Mouse (Mus musculus) common myeloid progenitor, adult 5-6 weeks (primary cell): ENCODE measurements around the gene 1700029I15Rik. TPM values are rescaled to one million over a fixed set of nuclear protein-coding genes. Genes with fewer than 3 reads are reported as not detected.
A peak's percentile ranks its signal among the peaks of the same experiment; 100 is the strongest.

Experiments
- ATAC-seq: replicated peaks from 2 replicates; pipeline ENCODE4 v1.8.0; 2016; ENCODE audit warnings: low read depth, mild to moderate bottlenecking, moderate TSS enrichment, inconsistent platforms; ENCODE audit not compliant: poor library complexity, severe bottlenecking
- total RNA-seq: library from RNA; stranded (forward); fragments of 200-1000, 187-1606 nt; gene quantifications from 2 replicates; pipeline ENCODE4 v1.2.3, GENCODE M21; 2017

The 1700029I15Rik gene
- total RNA-seq, 1 experiment from 2014 or later = 2.1 TPM

DNA sequence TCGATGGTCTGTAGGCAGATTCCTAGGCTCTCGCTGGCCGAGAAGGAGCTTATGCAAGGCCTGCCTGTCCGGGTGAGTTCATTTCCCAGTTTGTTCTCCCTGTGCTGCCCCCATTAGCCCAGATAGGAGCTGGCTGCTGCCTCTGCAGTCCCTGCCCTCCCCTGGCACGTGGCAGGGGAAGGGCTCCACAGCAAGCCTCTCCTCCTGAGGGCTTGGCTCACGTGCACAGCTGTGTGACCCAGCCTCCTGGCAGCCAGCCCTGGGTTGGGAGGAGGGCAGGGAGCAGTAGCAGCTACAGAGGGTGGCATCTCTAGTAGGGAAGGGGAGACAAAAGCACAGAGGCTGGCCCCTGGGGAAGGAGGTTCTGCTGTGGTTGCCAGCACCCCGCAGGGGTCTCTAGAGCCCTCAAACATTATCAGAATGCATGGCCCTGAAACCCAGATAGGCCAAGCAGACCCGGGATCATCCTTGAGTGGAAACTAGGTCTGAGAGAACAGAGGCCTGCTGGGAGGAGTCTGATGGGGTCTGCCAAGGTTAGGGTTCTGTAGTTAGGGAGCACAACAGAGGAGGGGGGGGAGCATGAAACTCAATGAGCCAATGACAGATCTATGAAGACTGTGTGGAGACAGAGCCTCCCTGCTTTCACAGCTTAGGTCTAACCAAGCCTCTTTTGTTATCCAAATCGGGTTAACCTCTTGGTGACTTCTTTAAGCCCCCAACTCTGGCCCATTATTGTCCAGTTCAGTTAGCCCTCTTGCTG lies 41.5 kb downstream of the 1700029I15Rik start:
- ATAC-seq = peak; percentile 78

- no peak for ATAC-seq
Measured at GRCm38 (mm10) chr2:92424462-92425308, 42.3 kb downstream of the 1700029I15Rik start.

GRCm38 (mm10) chr2:92425366-92425765 lies 43.0 kb downstream of the 1700029I15Rik start:
- ATAC-seq = no peak

DNA sequence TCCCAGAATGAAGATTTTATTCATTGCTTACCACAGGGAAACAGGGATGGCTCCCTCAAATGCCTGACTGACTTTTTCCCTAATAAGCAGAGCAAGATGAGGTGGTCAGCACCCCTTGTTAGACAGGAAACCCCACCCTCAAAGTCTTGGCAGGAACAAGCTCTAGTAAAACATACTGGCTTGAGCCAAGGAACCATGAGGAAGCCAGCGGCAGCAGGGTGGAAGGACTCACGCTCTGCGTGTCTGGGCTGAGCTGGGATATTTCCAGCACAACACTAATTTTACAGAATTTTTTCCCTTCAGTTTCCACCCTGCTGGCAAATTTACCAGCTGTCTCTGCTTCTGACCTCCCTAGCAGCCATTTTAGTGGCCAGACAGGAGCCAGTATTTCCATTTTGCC lies 44.1 kb downstream of the 1700029I15Rik start:
- ATAC-seq = no peak

- ATAC-seq = no peak
Measured at GRCm38 (mm10) chr2:92427882-92428281, 45.5 kb downstream of the 1700029I15Rik start.

DNA sequence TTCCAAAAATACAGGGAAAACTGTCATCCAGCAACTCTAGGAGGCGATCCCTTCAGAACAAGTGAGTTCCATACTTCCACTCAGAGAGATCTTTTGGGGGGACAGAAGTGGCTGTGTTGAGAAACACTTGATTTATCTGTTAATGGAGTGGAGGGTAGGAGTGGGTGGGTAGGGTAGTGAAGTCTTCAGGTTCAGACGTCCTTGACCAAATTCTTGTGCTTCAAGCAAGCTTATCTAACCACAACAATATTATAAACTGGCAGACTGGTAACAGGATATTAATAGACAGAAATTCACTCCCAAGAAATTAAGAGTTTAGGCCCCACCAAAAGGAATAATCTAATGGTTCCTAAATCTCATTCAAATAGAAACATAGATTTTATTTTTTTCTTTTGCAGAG lies 47.8 kb downstream of the 1700029I15Rik start:
- ATAC-seq = no peak

DNA sequence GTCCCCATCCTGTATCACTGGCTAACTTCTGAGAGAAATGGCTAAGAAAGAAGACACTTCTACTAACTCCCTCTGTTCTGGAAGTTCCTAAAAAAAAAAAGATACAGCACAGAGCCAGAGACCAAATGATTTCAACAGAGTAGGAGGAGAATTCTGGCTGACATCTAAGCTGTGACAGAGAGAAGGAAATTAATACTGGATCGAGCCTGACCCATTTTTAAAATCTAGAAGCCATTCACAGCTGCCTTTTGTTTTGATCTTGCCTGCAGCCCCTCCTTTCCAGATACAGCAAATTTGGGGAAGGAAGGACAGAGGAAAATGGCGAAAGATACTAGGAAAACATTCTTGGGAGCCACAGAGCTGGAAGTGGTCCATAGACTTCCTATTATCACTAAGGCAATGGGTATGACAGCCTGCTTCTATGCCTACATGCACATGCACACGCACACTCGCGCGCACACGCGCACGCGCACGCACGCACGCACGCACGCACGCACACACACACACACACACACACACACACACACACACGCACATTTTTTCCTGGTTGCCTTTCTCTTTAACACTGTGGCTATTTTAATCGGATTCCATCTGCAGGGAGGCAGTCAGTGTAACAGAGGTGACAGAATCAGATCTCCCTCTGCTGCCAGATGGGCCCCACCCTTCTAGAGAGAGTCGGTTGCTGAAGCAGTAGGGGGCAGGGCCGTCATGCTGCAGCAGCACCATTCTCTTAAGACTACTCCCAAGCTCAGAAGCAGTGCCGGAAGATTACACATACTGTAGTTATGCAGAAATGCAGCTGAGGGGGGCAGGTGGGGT lies 48.6 kb downstream of the 1700029I15Rik start:
- ATAC-seq = no peak

- ATAC-seq = no peak
Measured at GRCm38 (mm10) chr2:92431611-92432179, 49.4 kb downstream of the 1700029I15Rik start.

GRCm38 (mm10) chr2:92432299-92433295 lies 50.3 kb downstream of the 1700029I15Rik start:
- no peak for ATAC-seq

GRCm38 (mm10) chr2:92433578-92434374 lies 51.4 kb downstream of the 1700029I15Rik start, which contains the start of gene Cry2:
Gene Cry2, minus strand, starts transcription at chr2:92434043.
- peak; percentile 94 for ATAC-seq

- ATAC-seq = 0 out of 2 replicates have a peak, but pooled peaks have one; percentile 2
Measured at GRCm38 (mm10) chr2:92434375-92434745, 52.0 kb downstream of the 1700029I15Rik start.

DNA sequence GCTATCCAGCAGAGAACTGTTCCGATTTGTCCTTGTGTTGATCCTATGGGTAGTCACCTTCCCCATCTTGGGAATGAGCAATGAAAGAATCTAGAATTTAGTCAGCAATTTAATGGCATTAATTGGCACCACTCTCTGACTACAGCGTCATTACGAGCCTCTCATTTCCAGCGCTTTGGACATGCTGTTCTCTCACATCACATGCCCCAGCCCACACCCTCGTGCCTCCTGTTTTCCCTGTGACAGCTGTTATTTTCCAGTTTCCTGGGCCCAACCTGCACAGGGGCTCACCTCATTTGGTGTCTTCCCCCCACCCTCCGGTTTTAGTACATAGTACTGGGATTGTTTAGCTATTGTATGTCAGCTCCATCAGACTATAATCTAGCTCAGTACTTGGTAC lies 52.7 kb downstream of the 1700029I15Rik start:
- ATAC-seq = no peak

Other genes starting within 250 kb of the 1700029I15Rik start
- 16.0 and 18.1 TPM in 2 replicates for gene Pex16, start 7.9 kb upstream of the 1700029I15Rik start, total RNA-seq
- gene Large2, start 7.7 kb upstream of the 1700029I15Rik start, total RNA-seq = 0.15 and 1.8 TPM in 2 replicates
- gene Mapk8ip1, start 18.7 kb downstream of the 1700029I15Rik start, total RNA-seq = not detected in 2 replicates
- 11.2 and 12.6 TPM in 2 replicates for gene Cry2, start 51.5 kb downstream of the 1700029I15Rik start, total RNA-seq
- 12.0 and 19.4 TPM in 2 replicates for gene Slc35c1, start 78.0 kb downstream of the 1700029I15Rik start, total RNA-seq
- gene Chst1, start 217.2 kb downstream of the 1700029I15Rik start, total RNA-seq = 0.64 and 1.7 TPM in 2 replicates